Mouse (Mus musculus): ENCODE results near the gene Atxn2.
"Not testable (repeated sequence)": the region's sequence is repeated elsewhere in the genome, so short reads cannot be mapped to it uniquely, and the experiment has no call there.

The Atxn2 gene

DNA sequence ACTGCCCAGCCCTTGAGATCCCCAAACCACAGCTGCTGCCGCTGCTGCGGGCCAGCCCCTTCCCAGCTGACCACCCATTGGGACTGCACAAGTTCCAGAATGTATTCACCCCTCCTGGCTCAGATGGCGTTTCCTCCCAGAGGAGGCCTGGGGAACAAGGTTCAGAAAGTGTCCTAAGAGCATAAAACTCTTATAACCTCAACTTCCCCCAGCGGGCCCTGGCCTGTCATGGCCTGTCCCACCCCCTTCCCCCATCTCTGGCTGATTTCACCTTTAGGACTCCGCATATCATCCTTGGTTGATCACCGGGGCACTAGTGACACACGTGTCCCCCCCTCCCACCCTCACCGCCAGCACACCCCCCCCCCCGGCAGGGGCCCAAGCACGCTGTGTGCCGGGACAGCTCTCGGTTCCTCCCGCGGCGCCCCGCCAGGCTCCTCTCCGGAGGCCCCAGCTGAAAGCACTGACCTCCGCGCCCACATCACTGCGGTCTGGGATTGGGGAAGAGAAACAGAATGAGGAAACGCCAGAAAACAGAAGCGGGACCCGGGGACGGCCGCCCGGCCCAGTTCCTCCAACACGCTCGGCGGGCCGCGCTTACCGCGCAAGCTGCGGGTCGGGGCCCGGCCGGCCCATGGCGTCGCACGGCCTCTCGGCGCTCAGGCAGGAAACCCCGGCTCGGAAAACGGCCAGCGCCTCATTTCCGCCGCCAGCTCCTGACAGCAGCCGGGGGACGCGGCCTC lies 125.0 kb downstream of the Atxn2 start:
- peak; percentile 47 for DNase-seq (ENCODE audit: low spot score)

DNA sequence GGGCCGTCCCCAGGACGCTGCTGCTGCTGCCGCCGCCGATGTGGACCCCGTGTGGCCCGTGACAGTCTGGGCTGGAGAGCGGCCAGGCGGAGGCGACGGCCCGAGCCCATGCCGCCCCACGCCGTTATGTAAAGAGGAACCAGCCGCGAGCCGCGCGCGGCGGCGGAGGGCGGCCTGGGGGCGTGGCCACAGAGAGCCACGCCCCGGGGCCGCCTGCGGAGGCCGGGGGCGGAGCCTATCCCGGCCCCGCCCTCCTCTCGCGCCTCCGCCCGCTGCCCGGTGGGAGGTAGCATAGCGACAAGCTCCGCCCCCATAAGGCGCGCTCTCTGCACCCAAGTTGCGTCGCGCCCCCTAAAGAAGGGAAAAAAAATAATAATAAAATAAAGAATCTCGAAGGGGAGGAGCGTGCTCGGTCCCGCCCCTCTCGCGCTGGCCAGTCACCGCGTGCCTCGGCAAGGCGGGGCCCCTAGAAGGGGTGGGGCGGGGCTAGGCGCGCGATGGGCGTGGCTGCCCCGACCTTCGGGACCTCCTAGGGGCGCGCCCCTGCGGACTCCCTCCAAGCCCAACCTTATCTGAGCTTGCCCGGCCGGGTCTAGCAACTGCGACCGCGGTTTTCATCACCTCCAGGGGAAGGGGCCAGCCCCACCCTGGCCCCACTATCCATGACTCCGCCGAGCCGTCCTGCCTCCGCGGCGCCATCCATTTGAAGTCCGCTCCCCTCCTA lies 125.7 kb downstream of the Atxn2 start:
- DNase-seq (ENCODE audit: low spot score): peak; percentile 92

DNA sequence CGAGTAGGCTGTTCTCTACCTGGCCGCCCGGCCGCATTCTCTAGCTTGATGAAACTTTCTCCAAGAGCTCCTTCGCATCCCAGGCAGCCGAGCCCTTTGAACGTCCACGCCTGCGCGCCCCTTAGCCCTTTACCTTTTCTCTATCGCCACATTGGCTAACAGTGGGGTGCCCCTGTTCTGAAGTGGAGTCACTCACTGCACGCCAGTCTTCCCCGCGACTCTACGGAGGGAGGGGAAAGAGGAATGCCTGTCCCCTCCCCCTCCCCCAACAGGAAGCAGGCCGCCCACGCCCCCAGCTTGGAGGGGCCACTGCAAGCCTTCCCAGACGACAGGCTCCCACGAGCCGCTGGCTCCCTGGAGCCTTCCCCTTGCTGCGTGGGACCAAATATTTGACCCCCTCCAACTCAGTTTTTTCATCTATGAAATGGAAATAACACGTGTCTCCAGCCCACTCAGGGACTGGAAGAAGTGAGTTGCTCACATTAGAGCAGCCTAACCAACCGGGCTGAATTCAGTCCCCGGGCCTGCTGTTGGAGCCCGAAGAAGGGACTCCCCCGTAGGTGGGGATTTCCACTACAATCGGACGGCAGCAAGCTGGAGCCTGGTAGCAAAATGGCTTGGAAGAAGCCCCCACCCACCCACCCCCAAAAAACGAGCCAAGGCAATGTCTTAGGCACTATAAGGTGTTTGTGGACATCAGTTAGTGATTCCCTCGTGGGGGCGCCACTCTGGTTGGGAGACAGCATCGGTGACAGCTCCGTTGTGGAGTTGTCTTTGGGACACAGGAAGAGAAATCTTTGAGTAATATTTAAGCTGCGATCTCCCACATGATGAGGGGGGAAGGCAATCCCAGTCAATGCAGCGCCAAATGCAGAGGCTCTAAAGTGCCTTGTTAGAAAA lies 126.6 kb downstream of the Atxn2 start, which contains the start of gene Sh2b3:
TSS of gene Sh2b3 (minus strand) at position 206 of the 900 bp plus-strand sequence.
- no peak for DNase-seq (ENCODE audit: low spot score)

DNA sequence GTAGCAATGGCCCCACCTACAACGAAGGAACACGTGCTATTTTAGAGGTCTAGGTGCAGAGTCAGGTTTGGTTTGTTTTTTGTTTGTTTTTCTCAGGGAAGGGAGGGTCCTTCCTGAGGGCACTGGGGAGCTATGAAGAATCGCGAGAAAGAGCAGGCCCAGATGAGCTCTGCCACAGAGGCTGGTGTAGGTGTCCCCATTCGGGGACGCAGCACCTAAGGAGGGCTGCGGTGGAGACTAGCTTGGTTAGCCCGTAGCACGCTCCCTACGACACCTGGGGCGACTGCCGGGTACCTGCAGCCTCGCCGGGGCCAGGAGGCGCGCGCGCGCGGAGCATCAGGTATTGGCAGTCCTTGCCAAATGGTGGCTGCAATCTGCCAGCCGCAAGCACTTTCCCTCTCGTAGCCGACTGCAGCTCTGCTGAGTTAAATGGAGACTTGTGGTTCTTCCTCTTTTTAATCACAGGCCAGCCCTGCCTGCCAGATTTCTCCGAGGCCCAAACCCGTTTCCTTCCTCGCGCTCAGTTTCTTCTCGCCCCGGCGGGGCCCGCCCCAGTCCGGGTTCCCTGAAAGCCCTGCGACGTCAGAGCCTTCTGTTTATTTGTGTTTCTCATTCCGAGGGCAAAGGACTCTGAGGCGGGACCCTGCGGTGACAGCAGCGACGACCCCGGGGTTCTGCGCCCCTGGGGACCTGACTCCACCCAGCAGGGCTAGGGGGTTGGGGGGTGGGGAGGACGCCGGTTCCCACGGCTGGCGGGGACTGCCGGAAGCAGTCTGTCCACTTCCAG lies 127.4 kb downstream of the Atxn2 start:
- no peak for DNase-seq (ENCODE audit: low spot score)

DNA sequence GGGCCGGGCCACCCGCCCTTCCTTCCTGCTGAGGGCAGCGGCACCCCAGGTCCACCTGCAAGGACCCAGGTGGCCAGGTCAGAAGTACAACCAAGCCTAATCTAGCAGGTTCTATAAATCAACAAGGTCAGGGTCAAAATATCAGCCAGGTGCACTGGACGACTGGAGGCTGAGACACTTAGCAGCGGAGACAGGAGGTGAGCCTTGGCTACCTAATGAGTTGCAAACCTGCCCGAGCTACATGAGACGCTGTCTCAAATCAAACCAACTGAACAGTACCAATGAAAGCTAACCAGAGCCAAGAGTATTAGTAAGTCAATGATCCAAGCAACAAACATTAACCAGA lies 128.0 kb downstream of the Atxn2 start:
- no peak for DNase-seq (ENCODE audit: low spot score)

DNA sequence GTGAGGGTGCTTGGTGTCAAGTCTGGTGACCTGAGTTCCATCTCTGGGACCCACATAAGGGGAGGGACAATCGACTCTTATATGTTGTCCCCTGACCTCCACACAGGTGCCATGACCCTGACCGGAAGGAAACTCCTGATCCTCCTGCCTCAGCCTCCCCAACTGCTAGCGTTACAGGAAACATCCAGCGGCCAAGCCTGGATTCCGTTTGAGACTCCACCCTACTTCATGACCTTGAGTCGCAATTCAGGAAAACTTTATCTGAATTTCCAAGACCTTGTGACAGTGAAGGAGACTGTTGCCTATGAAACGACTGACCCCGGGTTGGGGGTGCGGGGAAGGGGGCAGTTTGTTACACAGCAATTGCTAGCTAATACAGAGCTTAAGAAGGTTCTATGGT lies 130.4 kb downstream of the Atxn2 start:
- DNase-seq (ENCODE audit: low spot score): no peak

DNA sequence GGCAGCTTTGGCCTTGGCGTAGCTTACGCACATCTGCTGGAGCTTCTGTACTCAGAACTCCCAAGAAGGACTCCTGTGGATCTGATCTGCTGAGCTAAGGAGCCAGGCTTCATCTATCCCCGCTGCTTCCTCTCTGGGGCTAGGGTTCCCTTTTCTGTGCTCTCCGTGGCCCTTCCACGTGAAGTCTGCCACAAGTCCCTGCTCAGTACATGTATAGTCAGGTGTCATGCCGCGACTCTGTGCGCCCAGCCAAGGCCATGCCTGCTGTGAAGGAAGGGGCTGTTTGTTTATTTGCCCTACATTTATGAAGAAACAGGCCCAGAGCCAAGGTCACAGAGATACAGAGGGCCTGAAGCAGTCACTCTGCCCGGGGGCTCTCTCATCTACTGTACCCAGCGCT lies 130.8 kb downstream of the Atxn2 start:
- DNase-seq (ENCODE audit: low spot score): no peak

DNA sequence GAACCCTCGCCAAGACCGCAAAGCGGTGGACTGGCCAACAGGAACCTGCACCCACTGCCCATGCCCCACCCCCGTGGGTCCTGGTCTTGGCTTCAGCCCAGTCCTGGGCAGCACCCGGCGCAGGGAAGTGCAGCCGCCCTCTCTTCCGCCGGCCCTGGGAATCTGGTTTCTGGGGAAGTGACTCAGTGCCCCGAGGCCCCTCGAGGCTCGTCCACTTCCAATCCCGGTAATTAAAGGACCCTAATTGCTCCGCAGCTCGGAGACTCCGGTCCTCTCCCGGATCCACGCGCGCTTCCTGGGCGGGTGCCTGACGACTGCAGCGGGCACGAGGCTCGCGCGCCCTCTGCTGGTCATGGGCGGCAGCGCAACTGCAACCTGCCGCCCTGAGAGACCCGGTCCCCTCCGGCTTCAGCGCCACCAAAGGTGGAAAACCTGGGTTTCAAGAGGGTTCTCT lies 131.6 kb downstream of the Atxn2 start:
- DNase-seq (ENCODE audit: low spot score): peak; percentile 73

DNA sequence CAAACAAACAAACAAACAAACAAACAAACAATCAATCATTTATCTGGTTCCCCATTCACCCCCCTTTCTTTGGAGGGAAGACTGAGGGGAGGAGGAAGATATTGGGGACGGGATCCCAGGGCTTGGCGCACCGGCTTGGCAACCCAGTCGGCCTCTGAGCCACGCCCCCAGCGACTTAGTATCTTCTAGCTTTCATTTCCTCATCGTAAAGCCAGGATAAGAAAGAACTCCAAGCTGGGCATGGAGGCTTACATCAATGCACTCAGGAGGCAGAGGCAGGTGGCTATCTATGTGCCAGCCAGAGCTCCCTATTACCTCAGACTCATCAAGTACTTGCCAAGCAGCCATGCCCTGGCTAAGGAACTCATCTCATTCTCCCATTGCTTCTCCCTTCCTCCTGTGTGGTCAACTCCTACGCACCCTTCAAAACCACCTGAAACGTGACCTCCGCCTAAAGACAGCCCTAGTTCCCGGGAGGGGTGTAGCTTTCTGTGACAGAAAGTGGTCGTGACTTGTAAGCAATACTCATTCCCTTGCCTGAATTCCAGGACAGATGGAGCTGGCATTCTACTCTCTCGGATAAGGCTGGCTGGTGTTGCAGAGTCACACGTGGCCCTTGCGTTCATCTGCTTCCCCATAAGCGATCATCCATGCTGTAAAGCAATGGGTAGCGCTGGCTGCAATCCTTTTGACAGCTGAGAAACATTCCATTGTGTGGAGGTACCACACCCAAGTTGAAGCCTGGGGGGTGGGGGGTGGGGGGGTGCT lies 132.2 kb downstream of the Atxn2 start:
- no peak for DNase-seq (ENCODE audit: low spot score)

DNA sequence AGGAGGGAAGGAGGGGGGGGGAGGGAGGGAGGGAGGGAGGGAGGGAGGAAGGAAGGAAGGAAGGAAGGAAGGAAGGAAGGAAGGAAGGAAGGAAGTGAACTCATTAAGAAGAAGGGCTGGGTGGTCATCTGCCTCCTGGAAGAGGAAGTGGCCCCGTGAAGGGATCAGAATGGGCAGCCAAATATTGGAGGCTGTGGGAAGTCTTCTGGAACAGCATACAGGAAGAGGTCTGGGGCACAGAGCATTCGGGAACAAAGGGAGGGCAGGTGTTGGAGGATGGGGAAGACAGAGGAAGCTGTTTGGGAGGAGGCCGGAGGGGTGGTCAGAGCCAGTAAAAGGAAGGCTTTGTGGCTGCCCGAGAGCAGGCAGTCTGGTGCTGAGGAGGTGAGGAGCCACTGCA lies 134.2 kb downstream of the Atxn2 start:
- DNase-seq (ENCODE audit: low spot score): no peak

DNA sequence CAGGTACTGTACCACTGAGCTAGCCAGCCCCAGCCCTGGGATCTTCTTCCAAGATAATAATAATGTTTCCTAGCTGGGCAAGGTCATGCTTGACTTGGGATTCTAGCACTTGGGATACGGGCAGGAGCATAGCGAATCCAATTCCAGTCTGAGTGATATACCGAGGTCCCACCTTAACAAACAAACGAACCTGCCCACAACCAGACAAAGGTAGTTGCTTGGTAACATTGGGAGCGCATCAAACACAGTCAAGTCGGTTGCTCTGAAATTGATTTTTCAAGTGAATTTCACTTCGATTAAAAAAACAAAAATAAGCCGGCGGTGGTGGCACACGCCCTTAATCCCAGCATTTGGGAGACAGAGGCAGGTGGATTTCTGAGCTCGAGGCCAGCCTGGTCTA lies 135.2 kb downstream of the Atxn2 start:
- no peak for DNase-seq (ENCODE audit: low spot score)

DNA sequence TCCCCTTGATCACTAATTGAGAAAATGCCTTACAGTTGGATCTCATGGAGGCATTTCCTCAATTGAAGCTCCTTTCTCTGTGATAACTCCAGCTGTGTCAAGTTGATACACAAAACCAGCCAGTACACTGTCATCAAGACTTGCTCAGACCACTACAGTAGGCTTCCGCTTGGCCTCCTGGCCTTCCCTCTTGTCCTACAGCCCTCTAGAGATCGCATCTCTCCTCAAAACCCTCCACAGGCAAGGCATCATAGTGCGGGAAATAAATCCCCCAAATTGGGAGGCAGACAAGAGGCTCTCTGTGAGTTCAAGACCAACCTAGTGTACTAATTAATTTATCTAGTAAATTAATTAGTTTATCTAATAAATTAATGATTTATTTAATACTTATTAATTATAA lies 136.1 kb downstream of the Atxn2 start:
- not testable (repeated sequence) for DNase-seq (ENCODE audit: low spot score)

DNA sequence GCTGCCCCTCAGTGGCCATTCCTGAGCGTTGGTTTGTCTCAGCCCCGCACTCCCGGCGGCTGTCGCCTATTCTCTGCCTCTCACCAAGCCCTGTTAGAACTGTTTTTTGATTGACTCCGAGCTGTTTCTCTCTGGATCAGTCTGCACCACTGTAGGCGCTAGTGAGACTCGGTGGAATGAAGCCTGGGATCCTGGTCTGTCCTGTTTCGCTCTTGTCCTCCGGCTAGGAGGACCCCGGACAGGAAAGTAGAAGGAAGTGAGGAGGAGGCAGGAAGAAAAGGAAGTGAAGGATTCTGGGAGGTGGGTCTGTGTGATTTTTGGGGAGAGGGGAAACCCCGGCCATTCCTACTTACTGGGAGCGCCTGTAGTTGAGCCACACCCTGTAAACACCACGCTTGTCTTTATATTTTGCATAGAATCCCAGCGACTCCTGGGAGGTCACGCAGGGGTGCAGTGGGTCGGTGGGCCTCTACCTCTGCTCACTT lies 136.9 kb downstream of the Atxn2 start:
- peak; percentile 81 for DNase-seq (ENCODE audit: low spot score)

DNA sequence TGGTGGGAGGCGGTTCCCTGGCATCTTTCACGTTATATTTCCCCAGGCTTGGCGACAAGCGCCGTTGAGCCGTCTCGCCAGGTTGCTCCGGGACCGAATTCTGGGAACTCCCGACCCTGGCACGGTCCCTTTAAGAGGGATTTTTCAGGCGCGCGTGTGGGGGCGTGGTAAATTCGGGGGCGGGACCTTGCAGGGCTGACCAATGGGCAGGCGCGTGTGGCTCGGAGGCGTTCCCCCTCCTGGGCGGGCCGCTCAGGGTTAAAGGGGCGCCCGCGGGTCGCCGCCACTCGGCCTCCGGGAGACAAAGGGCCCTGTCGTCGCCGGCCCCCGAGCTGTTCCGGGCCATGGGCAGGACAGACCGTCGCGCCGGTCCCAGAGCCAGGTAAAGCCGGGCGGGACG lies 137.6 kb downstream of the Atxn2 start, which contains the start of gene Pheta1:
TSS of gene Pheta1 (plus strand) at position 242 of the 400 bp plus-strand sequence.
- peak; percentile 94 for DNase-seq (ENCODE audit: low spot score)

DNA sequence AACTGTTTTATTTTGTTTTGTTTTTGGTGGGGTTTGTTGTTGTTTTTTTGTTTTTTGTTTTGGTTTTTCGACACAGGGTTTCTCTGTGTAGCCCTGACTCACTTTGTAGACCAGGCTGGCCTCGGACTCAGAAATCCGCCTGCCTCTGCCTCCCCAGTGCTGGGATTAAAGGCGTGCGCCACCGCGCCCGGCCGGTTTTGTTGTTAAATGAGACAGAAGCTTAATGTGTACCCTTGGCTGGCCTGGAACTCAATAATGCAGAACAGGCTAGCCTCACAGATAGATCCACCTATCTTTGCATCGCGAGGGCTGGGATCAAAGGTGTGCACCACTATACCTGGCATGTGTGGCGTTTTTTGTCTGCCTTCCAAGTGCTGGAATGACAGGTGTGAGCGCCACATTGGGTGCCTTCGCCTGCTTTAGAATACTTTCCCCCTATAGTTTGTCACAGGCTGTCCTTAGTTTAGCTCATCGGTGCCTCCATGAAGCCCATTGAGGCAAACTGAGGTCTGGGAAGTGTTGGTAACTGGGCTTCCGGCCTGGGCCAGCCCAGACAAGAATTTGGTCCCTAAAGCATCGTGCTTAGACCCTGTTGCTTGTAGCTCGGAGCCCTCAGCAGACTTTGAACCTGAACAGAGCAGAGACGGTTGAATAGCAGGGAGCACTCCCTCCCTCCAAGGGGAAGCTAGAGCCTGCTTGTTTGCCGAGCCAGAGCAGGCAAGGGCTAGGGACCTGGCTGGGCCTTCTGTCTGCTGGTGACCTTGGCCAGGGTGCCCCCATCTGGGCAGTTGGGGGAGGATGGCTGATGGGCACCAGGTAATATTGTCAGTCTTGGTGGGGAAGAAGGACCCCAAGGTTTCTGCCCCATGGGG lies 138.6 kb downstream of the Atxn2 start:
- no peak for DNase-seq (ENCODE audit: low spot score)

DNA sequence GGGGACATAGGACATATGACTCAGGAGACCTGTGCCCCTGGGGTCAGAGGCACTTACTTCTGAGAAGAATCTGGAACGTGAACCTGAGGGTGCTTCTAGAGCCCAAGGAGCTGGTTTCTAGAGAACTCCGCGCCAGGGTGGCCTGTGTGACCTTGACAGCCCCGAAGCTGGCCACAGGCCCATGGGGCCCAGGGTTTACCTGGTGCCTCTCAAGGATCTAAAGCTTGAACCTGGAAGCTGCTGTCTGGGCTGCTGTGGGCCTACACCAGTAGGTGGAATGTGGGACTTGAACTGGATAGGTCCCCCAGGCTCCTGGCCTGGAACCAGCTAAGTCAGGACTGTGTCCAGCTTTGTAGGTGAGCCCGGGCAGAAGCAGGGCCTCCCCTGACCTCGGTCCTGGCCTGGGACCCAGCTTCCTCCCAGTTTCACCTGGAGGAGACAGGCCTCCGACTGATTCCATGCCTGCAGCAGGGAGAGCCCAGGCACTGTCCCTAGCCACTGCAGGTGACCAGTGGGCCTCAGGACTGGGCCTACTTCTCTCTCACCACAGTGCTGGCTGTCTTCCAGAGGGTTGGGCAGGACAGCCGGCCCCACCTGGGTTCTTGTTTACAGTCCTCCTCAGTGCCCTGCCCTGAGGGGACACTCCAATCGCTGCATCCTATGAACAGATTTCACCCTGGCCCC lies 142.4 kb downstream of the Atxn2 start:
- DNase-seq (ENCODE audit: low spot score): no peak

DNA sequence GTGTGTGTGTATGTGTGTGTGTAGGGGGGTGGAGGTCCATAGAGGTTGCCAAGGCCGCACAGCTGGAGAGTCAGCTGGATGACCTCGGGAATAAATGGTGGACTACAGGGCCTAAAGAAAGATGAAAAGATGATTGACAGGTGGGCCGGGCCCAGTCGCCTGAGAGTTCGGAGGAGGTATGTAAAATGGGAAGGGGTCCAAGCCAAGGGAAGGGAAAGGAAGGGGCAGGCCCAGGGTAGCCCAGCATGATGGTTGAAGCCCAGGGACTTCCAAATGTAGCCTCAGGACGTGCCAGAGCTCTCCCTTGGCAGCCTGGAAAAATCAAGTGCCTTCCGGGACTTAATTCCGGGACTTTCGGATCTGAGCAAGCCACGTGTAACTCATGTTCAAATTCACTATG lies 143.6 kb downstream of the Atxn2 start:
- DNase-seq (ENCODE audit: low spot score): no peak

DNA sequence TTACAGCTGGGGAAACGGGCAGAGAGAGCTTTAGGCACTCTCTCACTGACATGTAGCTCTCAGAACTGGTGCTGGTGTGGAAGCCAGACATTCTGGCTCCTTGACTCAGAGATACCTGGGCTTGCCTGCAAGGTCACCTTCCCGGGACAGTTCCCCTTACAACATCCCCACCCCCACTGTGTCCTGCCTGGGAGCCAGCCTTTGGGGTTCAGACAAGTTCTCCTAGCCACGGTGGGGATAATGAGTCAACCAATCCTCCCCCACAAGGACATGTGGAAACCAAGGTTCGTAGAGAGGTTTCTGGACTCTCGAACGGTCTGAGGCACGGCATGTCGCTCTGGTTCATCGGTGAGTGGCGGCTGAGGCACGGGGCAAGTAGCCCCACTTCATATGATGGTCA lies 145.6 kb downstream of the Atxn2 start:
- no peak for DNase-seq (ENCODE audit: low spot score)

DNA sequence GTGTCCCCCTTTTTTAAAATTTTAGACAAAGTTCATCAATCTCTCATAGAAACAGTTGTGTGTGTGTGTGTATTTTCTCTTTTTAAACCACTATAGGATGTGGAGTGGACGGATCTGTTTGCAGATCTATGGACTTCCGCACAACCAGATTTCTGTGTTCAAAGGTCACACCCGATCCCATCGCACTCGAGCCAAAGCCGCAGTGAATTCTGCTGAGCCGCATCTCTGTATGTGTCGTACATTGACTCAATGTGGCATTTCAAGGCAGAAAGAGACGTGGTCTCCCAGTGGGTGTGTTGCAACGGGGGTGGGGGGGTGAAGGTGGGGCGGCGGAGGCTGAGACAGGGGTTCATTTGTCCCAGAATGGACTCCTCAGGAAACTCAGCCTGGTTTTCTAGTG lies 147.3 kb downstream of the Atxn2 start:
- no peak for DNase-seq (ENCODE audit: low spot score)

All from adipocyte (in vitro differentiated cells).